Mouse (Mus musculus): ENCODE measurements at regions not wholly inside any gene's neighbourhood (a gene's known extent, or its start where the extent isn't known, plus 50 kb on each side); places are given as distances from the start of the nearest gene placed in this dataset.

GRCm38 (mm10) chr9:32899801-32900200 is 263.8 kb downstream of the Ets1 start:
- DNase-seq (ENCODE audit: low read depth, low spot score): no peak
- WGBS: 23% methylated on average over 4 of the region's 4 CpGs

GRCm38 (mm10) chr9:32901287-32901686 is 265.3 kb downstream of the Ets1 start:
- 22% methylated on average over 4 of the region's 4 CpGs for WGBS
- DNase-seq (ENCODE audit: low read depth, low spot score): no peak

DNA sequence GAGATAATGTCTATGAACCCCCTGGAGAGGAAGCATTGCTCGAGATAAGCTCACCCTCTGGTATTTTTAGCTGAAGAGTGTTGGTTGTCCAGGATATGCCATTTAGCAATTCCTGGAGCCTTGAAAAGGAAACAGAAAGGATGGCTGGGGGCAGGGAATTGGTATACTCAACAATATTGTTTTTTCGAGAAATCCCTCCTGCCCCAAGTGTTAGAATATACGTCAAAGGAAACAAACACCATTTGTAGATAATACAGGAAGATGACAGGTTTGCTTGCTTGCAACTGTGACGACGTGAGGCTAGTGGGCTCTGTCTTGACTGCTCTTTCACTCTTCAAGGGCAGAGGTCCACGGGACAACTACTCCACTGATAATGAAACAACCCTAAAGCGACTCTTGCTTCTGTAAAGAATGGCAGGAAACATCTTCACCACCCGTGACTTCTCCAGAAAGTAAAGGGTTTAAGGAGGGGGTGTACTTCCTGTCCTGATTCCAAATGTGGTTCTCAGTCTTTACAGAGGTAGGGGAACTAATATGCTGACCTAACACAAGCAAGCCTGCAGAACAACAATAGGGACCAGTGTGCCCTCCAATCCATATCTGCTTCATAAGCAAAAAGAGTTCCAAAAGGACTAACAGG is 270.3 kb downstream of the Ets1 start:
- no peak for DNase-seq (ENCODE audit: low read depth, low spot score)
- WGBS: 74% methylated on average over 8 of the region's 8 CpGs

DNA sequence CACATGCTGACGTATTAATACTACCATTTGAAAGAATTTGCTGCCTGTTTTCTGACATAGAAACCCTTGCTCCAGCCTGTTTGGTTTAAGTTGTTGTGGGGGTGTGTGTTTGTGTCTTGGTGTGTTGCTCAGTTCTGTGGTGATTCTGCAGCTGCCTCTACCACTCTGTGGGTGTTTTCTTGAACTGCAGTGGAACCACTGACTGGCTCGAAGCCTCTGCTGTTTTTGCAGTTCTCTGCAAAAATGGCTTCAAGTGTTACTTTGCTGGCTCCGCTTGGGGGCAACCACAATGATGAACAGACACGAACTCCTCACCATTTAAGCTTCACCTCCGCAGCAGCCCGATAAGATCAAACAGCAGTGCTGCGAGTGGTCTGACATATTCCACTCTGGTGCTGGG is 274.6 kb downstream of the Ets1 start:
- 88% methylated on average over 7 of the region's 7 CpGs for WGBS
- DNase-seq (ENCODE audit: low read depth, low spot score): no peak

GRCm38 (mm10) chr9:32915633-32916032 is 279.6 kb downstream of the Ets1 start:
- 86% methylated on average over 3 of the region's 3 CpGs for WGBS
- DNase-seq (ENCODE audit: low read depth, low spot score): no peak

GRCm38 (mm10) chr9:32916731-32917130 is 280.7 kb downstream of the Ets1 start:
- DNase-seq (ENCODE audit: low read depth, low spot score): no peak
- 83% methylated on average over 3 of the region's 3 CpGs for WGBS

GRCm38 (mm10) chr9:32923925-32924324 is 287.9 kb downstream of the Ets1 start:
- no peak for DNase-seq (ENCODE audit: low read depth, low spot score)

GRCm38 (mm10) chr9:32924333-32924886 is 288.4 kb downstream of the Ets1 start:
- DNase-seq (ENCODE audit: low read depth, low spot score): no peak
- WGBS: 90% methylated on average over 7 of the region's 7 CpGs

- 86% methylated on average over 6 of the region's 6 CpGs for WGBS
- no peak for DNase-seq (ENCODE audit: low read depth, low spot score)
Measured at GRCm38 (mm10) chr9:32925036-32925435, 289.0 kb downstream of the Ets1 start.

DNA sequence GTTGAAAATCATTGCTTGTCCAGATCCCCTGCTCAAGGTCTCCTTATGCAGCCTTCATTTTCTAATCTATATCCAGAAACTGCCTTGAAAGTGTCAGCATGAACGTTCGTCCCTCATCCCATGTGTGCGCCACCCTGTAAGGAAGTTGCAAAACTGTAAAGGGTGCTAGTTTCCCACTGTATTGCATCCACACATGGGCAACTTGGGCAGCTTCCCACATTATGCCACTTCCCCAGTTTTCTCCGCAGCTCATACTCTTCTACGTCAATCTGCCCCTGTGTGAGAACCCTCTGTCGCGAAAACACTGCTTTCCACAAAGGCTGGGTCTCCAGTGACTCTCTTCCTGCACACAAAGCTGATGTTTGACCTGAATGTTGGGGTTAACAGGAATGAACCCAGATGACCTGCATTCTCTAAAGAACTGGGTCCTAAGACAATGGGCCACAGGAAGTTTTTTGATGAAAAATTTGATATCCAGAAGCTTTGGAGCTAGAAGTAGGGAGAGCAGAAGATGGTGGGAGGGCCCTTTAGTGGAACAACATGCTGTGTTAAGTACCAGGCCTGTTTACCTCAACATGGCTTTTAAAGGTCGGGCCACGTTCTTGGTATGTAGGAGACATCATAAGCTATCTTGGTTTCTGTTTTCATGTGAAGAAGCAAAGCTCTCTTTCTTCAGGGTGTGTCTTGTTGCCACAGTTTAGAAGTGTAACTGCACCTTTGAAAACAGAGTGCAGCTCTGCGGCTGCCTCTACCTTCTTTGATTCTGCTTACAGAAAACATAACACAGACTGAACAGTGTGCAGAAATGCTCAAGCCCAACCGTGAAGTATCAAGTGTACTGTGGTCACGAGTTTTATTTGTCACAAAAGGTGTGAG is 289.9 kb downstream of the Ets1 start:
- WGBS: 76% methylated on average over 12 of the region's 12 CpGs
- no peak for DNase-seq (ENCODE audit: low read depth, low spot score)

GRCm38 (mm10) chr9:32927656-32928055 is 291.6 kb downstream of the Ets1 start:
- no peak for DNase-seq (ENCODE audit: low read depth, low spot score)
- 95% methylated on average over 1 of the region's 1 CpGs for WGBS

- WGBS: 82% methylated on average over 8 of the region's 8 CpGs
- DNase-seq (ENCODE audit: low read depth, low spot score): no peak
Measured at GRCm38 (mm10) chr9:32928289-32929000, 292.4 kb downstream of the Ets1 start.

DNA sequence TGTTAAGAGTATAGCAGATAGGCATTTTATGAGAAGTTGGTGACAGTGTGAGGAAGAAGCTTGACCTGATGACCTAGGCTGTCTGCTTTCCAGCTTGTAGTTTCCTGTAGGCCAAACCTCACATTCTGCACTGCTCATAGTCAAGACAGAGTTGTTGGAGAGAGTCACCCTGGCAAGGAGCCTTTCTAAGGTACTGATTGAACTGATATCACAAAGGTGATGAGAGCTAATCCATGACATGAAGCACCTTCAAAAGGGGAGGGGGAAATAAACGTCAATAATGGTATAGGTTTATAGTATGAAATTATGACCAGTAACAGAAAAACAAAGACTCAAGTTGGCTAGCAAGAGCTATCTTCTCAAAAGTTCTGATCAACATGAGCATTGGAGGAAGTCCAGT is 293.3 kb downstream of the Ets1 start:
- WGBS: 73% methylated on average over 1 of the region's 1 CpGs
- DNase-seq (ENCODE audit: low read depth, low spot score): no peak

- no peak for DNase-seq (ENCODE audit: low read depth, low spot score)
- WGBS: 93% methylated on average over 3 of the region's 3 CpGs
Measured at GRCm38 (mm10) chr9:32929826-32930225, 293.8 kb downstream of the Ets1 start.

DNA sequence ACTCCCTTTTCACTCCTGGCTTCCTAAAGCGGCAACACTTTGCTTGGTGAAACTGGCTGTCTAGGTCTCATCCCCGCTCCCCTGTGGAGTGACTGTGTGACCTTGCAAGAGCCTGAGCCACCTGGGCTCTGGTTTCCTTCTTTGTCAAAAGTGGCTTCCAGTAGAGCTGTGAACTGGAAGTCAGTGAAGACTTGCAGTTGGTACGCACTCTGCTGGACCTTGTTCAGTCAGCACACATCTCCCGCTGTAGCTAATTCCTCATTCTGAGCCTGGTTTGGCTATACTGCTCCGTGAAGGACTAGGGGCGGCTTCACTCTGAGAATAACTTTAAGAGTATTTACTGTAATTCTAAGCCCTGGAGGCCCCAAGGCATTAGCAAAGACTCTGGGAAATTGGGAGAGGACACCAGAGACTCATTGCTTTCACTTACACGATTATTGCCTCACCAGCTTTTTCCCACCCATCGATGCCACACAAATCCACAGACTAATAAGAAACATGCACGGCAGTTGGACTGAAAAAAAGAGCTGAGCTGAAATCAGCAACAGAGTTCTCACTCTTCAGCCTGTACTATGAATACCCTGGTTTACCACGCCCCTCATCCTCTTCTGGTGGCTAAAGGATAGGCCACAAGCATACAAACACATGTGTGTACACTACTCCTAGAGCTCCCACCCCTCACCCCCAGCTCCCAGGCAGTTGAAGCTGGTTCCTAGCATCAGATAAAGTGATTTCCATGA is 295.4 kb downstream of the Ets1 start:
- no peak for DNase-seq (ENCODE audit: low read depth, low spot score)

GRCm38 (mm10) chr9:32933237-32934071 is 297.4 kb downstream of the Ets1 start:
- 46% methylated on average over 7 of the region's 7 CpGs for WGBS
- DNase-seq (ENCODE audit: low read depth, low spot score): no peak

More for the DNA sequence above, 295.4 kb downstream of the Ets1 start:
- WGBS: 77% methylated on average over 10 of the region's 10 CpGs

GRCm38 (mm10) chr9:32934436-32934835 is 298.4 kb downstream of the Ets1 start:
- WGBS: 52% methylated on average over 1 of the region's 1 CpGs
- no peak for DNase-seq (ENCODE audit: low read depth, low spot score)

DNA sequence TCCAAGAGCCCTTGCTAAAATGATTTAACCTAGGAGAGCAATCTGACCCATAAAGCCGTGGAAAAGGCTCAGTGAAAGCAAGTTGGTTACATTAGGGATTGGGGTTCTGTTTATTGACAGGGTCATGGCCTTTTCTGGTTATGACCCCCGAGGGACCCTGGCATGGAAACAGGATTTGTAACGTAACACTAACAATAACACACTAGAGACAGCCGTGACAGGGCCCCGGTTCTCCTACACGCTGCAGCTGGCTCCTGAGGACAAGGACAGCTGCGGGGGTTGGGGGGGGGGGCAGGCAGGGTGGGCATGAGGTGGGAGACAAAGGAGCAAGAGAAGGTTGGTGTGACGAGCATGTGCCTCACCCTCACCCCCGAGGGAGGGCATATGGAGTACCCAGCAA is 300.4 kb downstream of the Ets1 start:
- no peak for DNase-seq (ENCODE audit: low read depth, low spot score)
- WGBS: 68% methylated on average over 9 of the region's 9 CpGs

- 81% methylated on average over 7 of the region's 7 CpGs for WGBS
- no peak for DNase-seq (ENCODE audit: low read depth, low spot score)
Measured at GRCm38 (mm10) chr9:32937391-32937790, 301.4 kb downstream of the Ets1 start.

Data from large intestine, adult 2 months (tissue).